Mouse (Mus musculus) ES-E14 (cell line): ENCODE measurements around the gene Herpud1. TPM values are rescaled to one million over a fixed set of nuclear protein-coding genes. Genes with fewer than 3 reads are reported as not detected.

Experiments used
- DNase-seq: peaks from one replicate; pipeline ENCODE4 v3.0.0-alpha.2; 2013; ENCODE audit warnings: low read depth, low spot score
- H3K27ac ChIP-seq: 2 replicates; pipeline ENCODE4 v1.5.1; 2012; ENCODE audit warnings: low read depth, mild to moderate bottlenecking, low read length, moderate library complexity, mixed read lengths; ENCODE audit not compliant: poor library complexity, insufficient read depth, severe bottlenecking
- H3K36me3 ChIP-seq: 2 replicates; pipeline ENCODE4 v1.6.1; 2012; ENCODE audit warnings: mild to moderate bottlenecking, low read length, moderate library complexity, mixed read lengths; ENCODE audit not compliant: control insufficient read depth, poor library complexity, insufficient read depth, severe bottlenecking
- H3K4me1 ChIP-seq, 2 experiments: fragments of 150-350 bp in 1 of 2; sonication (generic) in 1 of 2; 2 replicates each; pipeline ENCODE4 v1.6.1; 2012; ENCODE audit warnings: low read length in 2 of 2, mild to moderate bottlenecking in 1 of 2, mixed read lengths in 1 of 2; ENCODE audit not compliant: control insufficient read depth in 2 of 2, insufficient read depth in 2 of 2, poor library complexity in 1 of 2
- H3K4me3 ChIP-seq, 2 experiments: fragments of 150-350 bp in 1 of 2; sonication (generic) in 1 of 2; 2 replicates each; pipeline ENCODE4 v1.5.1; 2012; ENCODE audit warnings: low read length in 2 of 2, low read depth in 1 of 2, mild to moderate bottlenecking in 1 of 2, mixed read lengths in 1 of 2; ENCODE audit not compliant: insufficient read depth in 1 of 2, poor library complexity in 1 of 2, severe bottlenecking in 1 of 2
- H3K9ac ChIP-seq: 2 replicates; pipeline ENCODE4 v1.6.1; 2012; ENCODE audit warnings: low read depth, mild to moderate bottlenecking, low read length, mixed read lengths; ENCODE audit not compliant: poor library complexity, insufficient read depth, severe bottlenecking
- H3K9me3 ChIP-seq: fragments of 150-350 bp; sonication (generic); 2 replicates; pipeline ENCODE4 v1.6.1; 2012; ENCODE audit warnings: low read depth, mild to moderate bottlenecking, low read length; ENCODE audit not compliant: control insufficient read depth, insufficient read depth
- CHD2 ChIP-seq: IDR thresholded peaks from 2 replicates; pipeline ENCODE4 v1.6.1; 2014; ENCODE audit warnings: mild to moderate bottlenecking, low read depth, low read length, inconsistent platforms
- HCFC1 ChIP-seq: IDR thresholded peaks from 2 replicates; pipeline ENCODE4 v1.6.1; 2012; ENCODE audit warnings: low read length, inconsistent platforms, borderline replicate concordance; ENCODE audit not compliant: insufficient read depth
- MAFK ChIP-seq: IDR thresholded peaks from 2 replicates; pipeline ENCODE4 v1.6.1; 2014; ENCODE audit warnings: mild to moderate bottlenecking, low read depth, low read length, inconsistent platforms; ENCODE audit not compliant: insufficient read depth
- ZC3H11A ChIP-seq: IDR thresholded peaks from 2 replicates; pipeline ENCODE4 v1.6.1; 2012; ENCODE audit warnings: low read depth, mild to moderate bottlenecking, inconsistent platforms, low read length, borderline replicate concordance
- ZNF384 ChIP-seq: IDR thresholded peaks from 2 replicates; pipeline ENCODE4 v1.6.1; 2012; ENCODE audit warnings: low read depth, low read length, inconsistent platforms
- in situ Hi-C, 2 experiments: fragments of 600-800 bp; cut with MboI; formaldehyde crosslinking; loops; one replicate each; pipeline ENCODE4 v1.15.1; 2025; ENCODE audit warnings: low sequenced_read_pairs in 2 of 2, inconsistent platforms in 1 of 2; ENCODE audit not compliant: unreplicated experiment in 2 of 2
- total RNA-seq: library from RNA; depleted of rRNA; stranded (reverse); fragments of 300-350 nt; gene quantifications from 2 replicates; pipeline ENCODE4 v1.2.3, GENCODE M21; 2012; rRNA removed

Gene Herpud1
- total RNA-seq, 1 experiment, result 50.4 TPM

GRCm38 (mm10) chr8:94439691-94440090, 53.5 kb downstream of the Herpud1 start:
- Histone ChIP-seq H3K27ac (no peak overlapping the region), H3K36me3 (no peaks in the 10 kb centered on the region), H3K4me3 (no peak overlapping the region), H3K4me1 (no peaks in the 10 kb centered on the region), H3K9me3 (no peaks in the 10 kb centered on the region), H3K9ac (no peak overlapping the region)
- in situ Hi-C loops, result no loop called here
- no peak for TF ChIP-seq CHD2
- TF ChIP-seq ZNF384, result no peak
- no peak for TF ChIP-seq HCFC1
- no peak for TF ChIP-seq MAFK
- TF ChIP-seq ZC3H11A, result no peak
- DNase-seq, result no peak

- no peak for DNase-seq
- no peaks in the 10 kb centered on the region for H3K9me3 ChIP-seq
- TF ChIP-seq ZNF384, result no peak
- TF ChIP-seq CHD2, result no peak
- no peak for TF ChIP-seq HCFC1
- TF ChIP-seq ZC3H11A, result no peak
- TF ChIP-seq MAFK, result no peak
Measured at GRCm38 (mm10) chr8:94440389-94440788, 54.2 kb downstream of the Herpud1 start.

GRCm38 (mm10) chr8:94441686-94442085, 55.4 kb downstream of the Herpud1 start:
- in situ Hi-C loops, result no loop called here
- Histone ChIP-seq H3K4me3 (no peak overlapping the region), H3K4me1 (no peaks in the 10 kb centered on the region), H3K9ac (no peak overlapping the region), H3K9me3 (no peaks in the 10 kb centered on the region), H3K27ac (no peak overlapping the region), H3K36me3 (no peaks in the 10 kb centered on the region)
- no peak for DNase-seq
- TF ChIP-seq HCFC1, result no peak
- TF ChIP-seq CHD2, result no peak
- no peak for TF ChIP-seq ZNF384

More at GRCm38 (mm10) chr8:94440389-94440788, 54.2 kb downstream of the Herpud1 start:
- Histone ChIP-seq H3K4me3 (no peak overlapping the region), H3K27ac (no peak overlapping the region), H3K9ac (no peak overlapping the region), H3K36me3 (no peaks in the 10 kb centered on the region), H3K4me1 (no peaks in the 10 kb centered on the region)
- in situ Hi-C loops, result no loop called here

- in situ Hi-C loops, result no loop called here
- Histone ChIP-seq H3K27ac (no peak overlapping the region), H3K4me3 (no peak overlapping the region), H3K9me3 (no peaks in the 10 kb centered on the region), H3K4me1 (no peaks in the 10 kb centered on the region), H3K9ac (no peak overlapping the region), H3K36me3 (no peaks in the 10 kb centered on the region)
- no peak for DNase-seq
- TF ChIP-seq ZC3H11A (no peak), MAFK (no peak), ZNF384 (no peak), CHD2 (no peak)
Measured at GRCm38 (mm10) chr8:94443153-94443552, 56.9 kb downstream of the Herpud1 start.

- Histone ChIP-seq H3K9me3 (no peaks in the 10 kb centered on the region), H3K27ac (no peak overlapping the region), H3K4me1 (no peaks in the 10 kb centered on the region), H3K4me3 (no peak overlapping the region), H3K36me3 (no peaks in the 10 kb centered on the region), H3K9ac (no peak overlapping the region)
- in situ Hi-C loops, result no loop called here
- no peak for TF ChIP-seq ZC3H11A
- TF ChIP-seq ZNF384, result no peak
- DNase-seq, result no peak
Measured at GRCm38 (mm10) chr8:94444480-94444879, 58.2 kb downstream of the Herpud1 start.

Other genes with a start within 250 kb of the Herpud1 start
- 1.6 and 6.4 TPM in 2 replicates for gene Mt4, start 249.2 kb upstream of the Herpud1 start, total RNA-seq
- 2.1 and 6.6 TPM in 2 replicates for gene Mt3, start 233.8 kb upstream of the Herpud1 start, total RNA-seq
- 541 and 635 TPM in 2 replicates for gene Mt2, start 213.8 kb upstream of the Herpud1 start, total RNA-seq
- 306 and 332 TPM in 2 replicates for gene Mt1, start 207.4 kb upstream of the Herpud1 start, total RNA-seq
- gene Nup93, start 171.9 kb upstream of the Herpud1 start, total RNA-seq, result 82.8 and 92.5 TPM in 2 replicates
- gene Slc12a3, start 57.2 kb upstream of the Herpud1 start, total RNA-seq, result 0.94 and 1.3 TPM in 2 replicates
- 0.76 and 1.8 TPM in 2 replicates for gene Nlrc5, start 47.9 kb downstream of the Herpud1 start, total RNA-seq
- 6.4 and 12.5 TPM in 2 replicates for gene Cpne2, start 146.6 kb downstream of the Herpud1 start, total RNA-seq
- 19.5 and 22.4 TPM in 2 replicates for gene Rspry1, start 215.5 kb downstream of the Herpud1 start, total RNA-seq
- 26.9 and 35.9 TPM in 2 replicates for gene Fam192a, start 215.6 kb downstream of the Herpud1 start, total RNA-seq